Mouse (Mus musculus): ENCODE results near the gene Hnrnpul2.

Gene Hnrnpul2

DNA sequence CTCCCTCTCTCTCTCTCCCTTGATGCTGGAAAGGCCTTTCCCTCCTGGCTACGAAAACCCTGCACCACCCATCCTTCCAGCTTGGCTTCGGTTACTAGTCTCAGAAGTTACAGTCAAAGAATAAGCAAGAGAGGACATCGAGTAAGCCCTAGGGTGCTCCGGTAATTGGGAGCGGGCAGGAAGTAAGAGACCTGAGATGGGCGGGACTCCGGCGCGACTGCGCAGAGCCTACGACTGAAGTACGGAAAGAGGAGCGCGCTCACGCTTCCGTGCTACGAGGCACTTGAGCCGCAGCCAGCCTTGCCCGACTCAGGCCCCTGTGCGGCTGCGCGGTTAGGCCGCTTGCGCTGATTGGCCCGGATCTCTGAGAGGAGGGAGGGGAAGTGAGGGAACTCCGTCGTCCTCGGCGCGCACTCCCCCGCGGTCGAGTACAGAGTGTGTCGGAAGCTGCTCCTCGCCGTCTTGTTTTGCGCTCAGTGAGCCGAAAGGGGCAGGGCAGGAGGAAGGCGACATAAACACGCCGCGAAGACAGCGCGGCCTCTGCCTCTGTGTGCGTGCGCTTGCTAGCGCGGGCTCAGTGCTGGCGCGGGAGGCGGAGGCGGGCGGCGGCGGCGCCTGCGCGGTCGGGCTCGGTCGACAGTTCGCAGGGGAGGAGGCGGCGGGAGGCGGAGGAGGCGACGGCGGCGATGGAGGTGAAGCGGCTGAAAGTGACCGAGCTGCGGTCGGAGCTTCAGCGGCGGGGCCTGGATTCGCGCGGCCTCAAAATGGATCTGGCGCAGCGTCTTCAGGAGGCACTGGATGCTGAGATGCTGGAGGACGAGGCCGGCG lies at the start of gene Hnrnpul2:
Gene Hnrnpul2 (plus strand): TSS at position 415 of the 828 bp plus-strand sequence.
- peak; percentile 99 for DNase-seq (ENCODE audit: low read depth, low spot score)

- DNase-seq (ENCODE audit: low read depth, low spot score) = no peak
Observed at GRCm38 (mm10) chr19:8770567-8771270, 49.1 kb upstream of the Hnrnpul2 start, which contains the start of gene Tmem223. Tmem223 (plus strand) TSS chr19:8770996.

GRCm38 (mm10) chr19:8772996-8773395 lies 46.8 kb upstream of the Hnrnpul2 start:
- DNase-seq (ENCODE audit: low read depth, low spot score) = no peak

- peak; percentile 22 for DNase-seq (ENCODE audit: low read depth, low spot score)
Observed at GRCm38 (mm10) chr19:8773409-8773808, 46.4 kb upstream of the Hnrnpul2 start.

- peak; percentile 97 for DNase-seq (ENCODE audit: low read depth, low spot score)
Observed at GRCm38 (mm10) chr19:8774086-8774835, 45.5 kb upstream of the Hnrnpul2 start, which contains the start of gene Tmem179b. Tmem179b (minus strand) TSS chr19:8774467.

GRCm38 (mm10) chr19:8774951-8775421 lies 44.8 kb upstream of the Hnrnpul2 start:
- DNase-seq (ENCODE audit: low read depth, low spot score) = peak; percentile 42

- peak; percentile 99 for DNase-seq (ENCODE audit: low read depth, low spot score)
Observed at GRCm38 (mm10) chr19:8786008-8786781, 33.6 kb upstream of the Hnrnpul2 start, which contains the start of gene Taf6l. Taf6l (minus strand) TSS chr19:8786417.

GRCm38 (mm10) chr19:8788521-8788920 lies 31.3 kb upstream of the Hnrnpul2 start:
- no peak for DNase-seq (ENCODE audit: low read depth, low spot score)

DNA sequence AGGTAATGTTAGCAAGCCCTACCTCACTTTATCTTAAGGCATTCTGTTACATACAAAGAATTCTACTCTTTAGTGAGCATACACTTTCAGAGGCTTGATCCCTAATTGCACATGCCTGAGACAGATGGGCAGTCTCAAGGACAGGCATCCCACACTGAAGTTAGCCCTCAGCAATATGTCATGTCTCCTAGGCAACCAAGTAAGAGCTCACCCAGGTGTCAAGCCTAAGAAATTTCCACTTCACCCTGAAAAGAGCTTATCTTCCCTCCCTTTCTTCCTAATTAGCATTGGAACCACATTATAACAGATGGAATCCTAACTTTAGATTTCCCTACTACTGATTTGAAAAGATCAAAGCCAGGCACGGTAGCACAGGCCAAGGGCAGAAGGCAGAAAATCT lies 30.6 kb upstream of the Hnrnpul2 start:
- DNase-seq (ENCODE audit: low read depth, low spot score) = no peak

- DNase-seq (ENCODE audit: low read depth, low spot score) = no peak
Observed at GRCm38 (mm10) chr19:8790171-8790570, 29.6 kb upstream of the Hnrnpul2 start.

DNA sequence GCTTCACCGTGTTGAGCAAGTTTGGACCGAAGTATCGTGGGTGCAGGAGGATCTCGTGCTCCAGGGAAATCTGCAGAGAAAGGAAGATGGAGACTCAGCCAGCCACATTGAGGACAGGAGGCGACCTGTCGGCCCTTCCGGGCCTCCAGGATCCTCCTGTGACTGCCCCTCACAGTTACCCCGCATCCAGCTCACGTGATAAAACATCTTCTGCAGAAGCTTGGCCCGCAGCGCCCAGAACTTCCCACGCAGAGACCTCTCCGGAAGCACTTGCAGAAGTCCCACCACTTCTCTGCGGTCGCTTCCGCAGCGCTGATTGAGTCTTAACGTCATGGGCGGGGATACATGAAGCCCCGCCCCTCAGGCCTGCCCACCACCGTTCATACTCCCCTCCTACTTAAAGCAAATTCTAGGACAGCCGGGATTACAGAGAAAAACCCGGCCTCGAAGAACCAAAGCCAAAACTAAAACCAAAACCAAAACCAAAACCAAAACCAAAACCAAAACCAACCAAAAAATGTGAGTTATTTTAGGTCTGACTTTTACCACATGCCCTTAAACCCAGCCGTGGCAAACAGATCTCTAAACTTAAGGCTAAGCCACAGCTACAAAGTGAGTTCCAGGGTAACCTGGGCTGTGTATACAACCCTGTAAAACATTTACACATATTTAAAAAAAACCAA lies 21.4 kb upstream of the Hnrnpul2 start, which contains the start of gene Polr2g:
Gene Polr2g (minus strand): TSS at position 314 of the 683 bp plus-strand sequence.
- DNase-seq (ENCODE audit: low read depth, low spot score) = peak; percentile 98

- peak; percentile 54 for DNase-seq (ENCODE audit: low read depth, low spot score)
Observed at GRCm38 (mm10) chr19:8798947-8799315, 20.9 kb upstream of the Hnrnpul2 start.

GRCm38 (mm10) chr19:8802130-8802821 lies 17.5 kb upstream of the Hnrnpul2 start, which contains the start of gene Zbtb3:
Zbtb3 (plus strand) TSS chr19:8802555.
- DNase-seq (ENCODE audit: low read depth, low spot score) = peak; percentile 100

GRCm38 (mm10) chr19:8803204-8803780 lies 16.5 kb upstream of the Hnrnpul2 start:
- DNase-seq (ENCODE audit: low read depth, low spot score) = peak; percentile 67

DNA sequence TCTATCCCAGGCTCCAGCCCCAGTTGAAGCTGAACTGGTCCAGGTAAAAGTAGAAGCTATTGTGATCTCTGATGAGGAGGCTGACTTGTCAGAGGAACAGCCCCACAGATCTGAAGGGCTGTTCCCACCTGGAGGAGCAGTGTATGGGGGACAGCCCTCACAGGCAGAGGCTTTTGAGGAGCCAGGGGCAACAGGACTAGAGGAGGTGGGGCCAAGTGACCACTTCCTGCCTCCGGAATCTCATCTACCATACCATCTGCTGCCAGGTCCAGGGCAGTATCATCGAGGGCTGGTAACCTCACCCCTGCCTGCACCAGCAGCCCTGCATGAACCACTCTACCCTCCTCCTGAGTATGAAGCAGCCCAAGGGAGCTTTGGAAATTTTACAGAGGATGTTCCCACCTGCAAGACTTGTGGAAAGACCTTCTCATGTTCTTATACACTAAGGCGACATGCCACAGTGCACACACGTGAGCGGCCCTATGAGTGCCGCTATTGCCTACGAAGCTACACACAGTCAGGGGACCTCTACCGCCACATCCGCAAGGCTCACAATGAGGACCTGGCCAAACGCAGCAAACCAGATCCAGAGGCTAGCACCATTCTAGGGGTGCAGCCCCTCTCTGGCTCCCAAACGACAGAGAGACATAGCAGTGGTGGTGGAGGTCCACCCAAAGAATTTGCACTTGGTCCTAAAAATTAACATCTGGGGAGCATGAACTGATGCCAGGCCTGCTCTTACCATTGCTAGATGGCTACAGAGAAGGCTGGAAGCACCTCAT lies 15.7 kb upstream of the Hnrnpul2 start:
- peak; percentile 30 for DNase-seq (ENCODE audit: low read depth, low spot score)

DNA sequence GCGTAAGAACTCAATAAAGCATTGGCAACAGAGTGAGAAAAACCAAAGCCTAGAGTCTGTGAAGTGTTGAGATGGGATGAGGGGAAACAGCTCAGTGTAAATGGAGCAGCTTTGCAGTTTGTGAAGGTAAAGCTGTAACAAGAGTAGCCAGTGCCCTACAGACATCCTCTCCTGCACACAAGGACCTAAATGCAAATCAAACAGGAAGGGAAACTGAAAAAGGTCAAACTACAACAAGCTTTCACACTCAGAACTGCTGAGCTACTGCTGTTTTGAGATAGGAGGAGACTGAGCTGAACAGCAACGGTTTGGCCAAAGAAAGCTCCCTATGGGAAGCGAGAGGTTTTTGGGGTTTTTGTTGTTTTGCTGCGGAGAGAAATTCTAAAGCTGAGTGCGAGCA lies 13.0 kb upstream of the Hnrnpul2 start:
- DNase-seq (ENCODE audit: low read depth, low spot score) = no peak

GRCm38 (mm10) chr19:8815812-8816211 lies 4.0 kb upstream of the Hnrnpul2 start:
- DNase-seq (ENCODE audit: low read depth, low spot score) = peak; percentile 33

DNA sequence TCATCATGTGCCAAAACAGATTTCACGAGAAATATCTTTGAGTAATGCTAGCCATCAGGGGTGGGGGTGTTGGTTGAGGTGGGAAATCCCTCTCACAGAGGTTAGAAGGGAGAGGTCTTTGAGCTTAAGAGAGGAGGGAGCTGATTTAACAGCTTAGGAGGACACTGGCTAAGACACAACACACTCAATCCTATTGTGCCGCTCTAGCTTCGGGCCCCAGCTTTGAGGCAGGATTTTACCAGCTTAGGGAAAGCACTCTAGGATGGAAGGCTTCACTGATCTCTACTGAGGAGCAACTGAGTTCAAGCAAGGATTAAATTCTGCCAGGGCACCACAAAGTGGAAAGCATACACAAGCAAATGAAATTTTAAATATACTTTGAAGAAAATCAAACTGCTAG lies 2.8 kb upstream of the Hnrnpul2 start:
- no peak for DNase-seq (ENCODE audit: low read depth, low spot score)
